Comparison of ENCODE assay signal across 9 mouse cellular contexts in genomic region chr11:119548741-119549370, GRCm38 (mm10). TPM values are rescaled to one million over a fixed set of nuclear protein-coding genes. Genes with fewer than 3 reads are reported as not detected.
DNase-seq lines count a peak whose midpoint lies in the region; ATAC-seq and TF ChIP-seq lines count a peak whose summit lies in the region.
"Had no signal": no experiment of that assay in that cellular context is flagged by ENCODE, and none has a peak within 500 bp of the region (broad histone marks: within the 10 kb centered on the region; RNA-seq: fewer than 3 reads in every experiment).

No protein-coding gene starts in this region.

- H3K36me3 ChIP-seq in heart, embryonic 12.5 days = no peaks in the 10 kb centered on the region
- H3K36me3 ChIP-seq in ES-E14 (ENCODE audit: control insufficient read depth, insufficient read depth, low read length, poor library complexity, severe bottlenecking) = no peaks in the 10 kb centered on the region
- no peaks in the 10 kb centered on the region for H3K36me3 ChIP-seq in embryonic facial prominence, embryonic 10.5 days (replicated peaks)
- no peaks in the 10 kb centered on the region for H3K36me3 ChIP-seq in intestine, embryonic 16.5 days (ENCODE audit: control insufficient read depth, insufficient read depth, low read length)
- no peaks in the 10 kb centered on the region for H3K36me3 ChIP-seq in neural tube, embryonic 14.5 days (ENCODE audit: control insufficient read depth, insufficient read depth, low read length)

- under 1% methylated on average over 37 of the region's 37 CpGs for WGBS in heart, embryonic 12.5 days
- 1% methylated on average over 37 of the region's 37 CpGs for WGBS in embryonic facial prominence, embryonic 10.5 days
- 1% methylated on average over 37 of the region's 37 CpGs for WGBS in intestine, embryonic 16.5 days
- under 1% methylated on average over 37 of the region's 37 CpGs for WGBS in neural tube, embryonic 14.5 days

- H3K9me3 ChIP-seq in heart, embryonic 12.5 days (replicated peaks) = no peaks in the 10 kb centered on the region
- H3K9me3 ChIP-seq in ES-E14 (ENCODE audit: control insufficient read depth, insufficient read depth, low read depth, low read length) = no peaks in the 10 kb centered on the region
- no peaks in the 10 kb centered on the region for H3K9me3 ChIP-seq in embryonic facial prominence, embryonic 10.5 days
- H3K9me3 ChIP-seq in intestine, embryonic 16.5 days (ENCODE audit: control insufficient read depth, low read length) = no peaks in the 10 kb centered on the region
- H3K9me3 ChIP-seq in neural tube, embryonic 14.5 days (ENCODE audit: control insufficient read depth, low read length) = no peaks in the 10 kb centered on the region

- peaks cover 47% of the 10 kb centered on the region for H3K4me1 ChIP-seq in heart, embryonic 12.5 days (replicated peaks)
- no peaks in the 10 kb centered on the region; a peak in 1 of 4 replicates for H3K4me1 ChIP-seq in ES-E14 (ENCODE audit: control insufficient read depth in 2 of 2, insufficient read depth in 2 of 2, low read length in 2 of 2, poor library complexity in 1 of 2)
- H3K4me1 ChIP-seq in embryonic facial prominence, embryonic 10.5 days = peaks cover 69% of the 10 kb centered on the region
- H3K4me1 ChIP-seq in intestine, embryonic 16.5 days (ENCODE audit: control insufficient read depth, insufficient read depth, low read length) = peaks cover 36% of the 10 kb centered on the region
- H3K4me1 ChIP-seq in neural tube, embryonic 14.5 days (ENCODE audit: control insufficient read depth, insufficient read depth, low read length) = peaks cover 48% of the 10 kb centered on the region

- in situ Hi-C loops in ES-E14 (cut with MboI; ENCODE audit: low sequenced_read_pairs in 2 of 2, unreplicated experiment in 2 of 2) = loop anchor here in 1 of 2 experiments (10.0 kb wide), 1 partner anchor 504 kb away; the partner anchor contains the start of gene Cbx8

- no peak for DNase-seq in heart, postnatal 4 days
- DNase-seq in ES-E14 (ENCODE audit: low read depth, low spot score) = no peak
- peak; percentile 51 for DNase-seq in embryonic facial prominence, embryonic 10.5 days (ENCODE audit: low spot score)
- no peak for DNase-seq in spleen, postnatal 14 days (ENCODE audit: low spot score in 2 of 2)
- DNase-seq in frontal cortex, postnatal 36 days (ENCODE audit: low spot score in 2 of 2) = no peak

- peak overlapping the region; percentile 99 for H3K4me2 ChIP-seq in heart, embryonic 12.5 days
- H3K4me2 ChIP-seq in intestine, embryonic 16.5 days (ENCODE audit: low read depth, low read length) = peak overlapping the region; percentile 99
- peak overlapping the region; percentile 97 for H3K4me2 ChIP-seq in neural tube, embryonic 14.5 days (ENCODE audit: low read depth, low read length)

- H3K27ac ChIP-seq in heart, embryonic 12.5 days (ENCODE audit: poor library complexity, severe bottlenecking) = no peak overlapping the region
- no peak overlapping the region for H3K27ac ChIP-seq in ES-E14 (ENCODE audit: insufficient read depth, low read depth, low read length, poor library complexity, severe bottlenecking)
- H3K27ac ChIP-seq in embryonic facial prominence, embryonic 10.5 days (replicated peaks) = no peak overlapping the region; the same call in 1 of the 2 replicates
- no peak overlapping the region for H3K27ac ChIP-seq in intestine, embryonic 16.5 days (ENCODE audit: low read length)
- H3K27ac ChIP-seq in neural tube, embryonic 14.5 days (ENCODE audit: low read depth, low read length) = peak overlapping the region; percentile 55

- H3K4me3 ChIP-seq in heart, embryonic 12.5 days = peak overlapping the region; percentile 58
- H3K4me3 ChIP-seq in ES-E14 (ENCODE audit: insufficient read depth in 1 of 2, low read depth in 1 of 2, low read length in 2 of 2, poor library complexity in 1 of 2, severe bottlenecking in 1 of 2) = peak overlapping the region; percentile 51 to 56; a peak in 3 of 4 replicates
- H3K4me3 ChIP-seq in embryonic facial prominence, embryonic 10.5 days = peak overlapping the region; percentile 67
- peak overlapping the region; percentile 62 for H3K4me3 ChIP-seq in intestine, embryonic 16.5 days (ENCODE audit: low read length)
- peak overlapping the region; percentile 76 for H3K4me3 ChIP-seq in neural tube, embryonic 14.5 days (ENCODE audit: low read depth, low read length)

- peak overlapping the region; percentile 49 for H3K9ac ChIP-seq in heart, embryonic 12.5 days
- peak overlapping the region; percentile 13; the same call in 1 of the 2 replicates for H3K9ac ChIP-seq in ES-E14 (ENCODE audit: insufficient read depth, low read depth, low read length, poor library complexity, severe bottlenecking)
- H3K9ac ChIP-seq in intestine, embryonic 16.5 days (ENCODE audit: low read depth, low read length) = peak overlapping the region; percentile 52
- peak overlapping the region; percentile 58 for H3K9ac ChIP-seq in neural tube, embryonic 14.5 days (replicated peaks; ENCODE audit: low read depth, low read length)

- ATAC-seq in heart, embryonic 12.5 days (ENCODE audit: insufficient number of reproducible peaks, low FRiP score) = no peak
- ATAC-seq in intestine, embryonic 16.5 days = no peak
- no peak for ATAC-seq in neural tube, embryonic 14.5 days (ENCODE audit: low read depth)
- ATAC-seq: Patski had no signal

- peaks cover 97% of the 10 kb centered on the region for H3K27me3 ChIP-seq in heart, embryonic 12.5 days (replicated peaks)
- H3K27me3 ChIP-seq in embryonic facial prominence, embryonic 10.5 days (replicated peaks; ENCODE audit: low read depth, poor library complexity, severe bottlenecking) = peaks cover 100% of the 10 kb centered on the region
- peaks cover 75% of the 10 kb centered on the region for H3K27me3 ChIP-seq in intestine, embryonic 16.5 days (replicated peaks; ENCODE audit: control insufficient read depth, insufficient read depth, low read length)
- peaks cover 3% of the 10 kb centered on the region; the same call in 1 of the 2 replicates for H3K27me3 ChIP-seq in neural tube, embryonic 14.5 days (ENCODE audit: control insufficient read depth, insufficient read depth, low read length)

TF ChIP-seq in ES-E14, 5 proteins besides CTCF, POLR2A, EP300 and RAD21:
- no peak for TF ChIP-seq CHD2 (IDR thresholded peaks at IDR 0.05; ENCODE audit: low read depth, low read length)
- no peak for TF ChIP-seq ZC3H11A (IDR thresholded peaks at IDR 0.05; ENCODE audit: borderline replicate concordance, low read depth, low read length)
- no peak for TF ChIP-seq ZNF384 (IDR thresholded peaks at IDR 0.05; ENCODE audit: low read depth, low read length)
- no peak for TF ChIP-seq MAFK (IDR thresholded peaks at IDR 0.05; ENCODE audit: insufficient read depth, low read depth, low read length)
- TF ChIP-seq HCFC1 (IDR thresholded peaks at IDR 0.05; ENCODE audit: borderline replicate concordance, insufficient read depth, low read length) = no peak

RNA-seq across cellular contexts. Expression of gene Nptx1, which starts 1.3 kb away (rescaled TPM):
- 1.8 and 2.1 TPM in 2 replicates for polyA plus RNA-seq in heart, embryonic 12.5 days (2016; fragmentation: Nextera tagmentation; extraction: Ambion mirVana)
- under 1 TPM; 0.50 to 0.74 TPM for total RNA-seq in heart, postnatal 4 days (2021)
- total RNA-seq in ES-E14 (2012; rRNA removed) = 0.79 and 0.80 TPM in 2 replicates
- 1.9 and 2.6 TPM in 2 replicates for polyA plus RNA-seq in embryonic facial prominence, embryonic 10.5 days (2016; fragmentation: Nextera tagmentation; extraction: Ambion mirVana)
- polyA plus RNA-seq in intestine, embryonic 16.5 days (2015; fragmentation: Nextera tagmentation; extraction: Ambion mirVana) = 0.56 and 0.65 TPM in 2 replicates
- polyA plus RNA-seq in neural tube, embryonic 14.5 days (2014; fragmentation: Nextera tagmentation; extraction: Ambion mirVana) = 23.7 and 27.4 TPM in 2 replicates

RNA-seq across cellular contexts. Expression of gene Rptor, which starts 53.8 kb away (rescaled TPM):
- polyA plus RNA-seq in heart, embryonic 12.5 days (2016; fragmentation: Nextera tagmentation; extraction: Ambion mirVana) = 13.3 and 14.1 TPM in 2 replicates
- total RNA-seq in heart, postnatal 4 days (2021) = 10 to 100 TPM; 44.2 to 45.6 TPM
- total RNA-seq in ES-E14 (2012; rRNA removed) = 59.7 and 61.6 TPM in 2 replicates
- 14.4 and 15.7 TPM in 2 replicates for polyA plus RNA-seq in embryonic facial prominence, embryonic 10.5 days (2016; fragmentation: Nextera tagmentation; extraction: Ambion mirVana)
- 5.2 and 5.9 TPM in 2 replicates for polyA plus RNA-seq in intestine, embryonic 16.5 days (2015; fragmentation: Nextera tagmentation; extraction: Ambion mirVana)
- polyA plus RNA-seq in neural tube, embryonic 14.5 days (2014; fragmentation: Nextera tagmentation; extraction: Ambion mirVana) = 12.1 and 13.4 TPM in 2 replicates

RNA-seq across cellular contexts. Expression of gene Endov, which starts 57.7 kb away (rescaled TPM):
- polyA plus RNA-seq in heart, embryonic 12.5 days (2016; fragmentation: Nextera tagmentation; extraction: Ambion mirVana) = 12.9 and 14.7 TPM in 2 replicates
- 10 to 100 TPM; 15.7 to 17.4 TPM for total RNA-seq in heart, postnatal 4 days (2021)
- 10.0 and 13.5 TPM in 2 replicates for total RNA-seq in ES-E14 (2012; rRNA removed)
- 21.1 and 21.2 TPM in 2 replicates for polyA plus RNA-seq in embryonic facial prominence, embryonic 10.5 days (2016; fragmentation: Nextera tagmentation; extraction: Ambion mirVana)
- 15.1 and 15.2 TPM in 2 replicates for polyA plus RNA-seq in intestine, embryonic 16.5 days (2015; fragmentation: Nextera tagmentation; extraction: Ambion mirVana)
- polyA plus RNA-seq in neural tube, embryonic 14.5 days (2014; fragmentation: Nextera tagmentation; extraction: Ambion mirVana) = 12.7 and 13.8 TPM in 2 replicates
